Mouse (Mus musculus) stomach, postnatal 0 days (tissue): Measurements from ENCODE around the gene Acot7. TPM values are rescaled to one million over a fixed set of nuclear protein-coding genes. Genes with fewer than 3 reads are reported as not detected.

Source experiments
- ATAC-seq: fragments of 200-750 bp; cut with Nextera tagmentation; 2 replicates; pipeline ENCODE4 v1.8.0; 2017; ENCODE audit not compliant: low FRiP score, low TSS enrichment
- DNase-seq: peaks from one replicate; pipeline ENCODE4 v3.0.0-alpha.2; 2016; ENCODE audit warnings: low spot score
- H3K27ac ChIP-seq: fragments of 300-500 bp; sonication (generic); replicated peaks from 2 replicates; pipeline ENCODE4 v1.5.1; 2014; ENCODE audit warnings: mild to moderate bottlenecking, control low read depth
- H3K27me3 ChIP-seq: fragments of 300-500 bp; sonication (generic); 2 replicates; pipeline ENCODE4 v1.6.1; 2014; ENCODE audit warnings: low read length; ENCODE audit not compliant: control insufficient read depth, insufficient read depth
- H3K36me3 ChIP-seq: fragments of 300-500 bp; sonication (generic); 2 replicates; pipeline ENCODE4 v1.6.1; 2014; ENCODE audit warnings: low read length, mixed read lengths; ENCODE audit not compliant: control insufficient read depth, insufficient read depth
- H3K4me1 ChIP-seq: fragments of 300-500 bp; sonication (generic); replicated peaks from 2 replicates; pipeline ENCODE4 v1.6.1; 2014; ENCODE audit warnings: antibody characterized with exemption; ENCODE audit not compliant: control insufficient read depth, insufficient read depth
- H3K4me2 ChIP-seq: fragments of 300-500 bp; sonication (generic); replicated peaks from 2 replicates; pipeline ENCODE4 v1.6.1; 2014; ENCODE audit warnings: low read depth, mild to moderate bottlenecking, control low read depth, moderate library complexity
- H3K4me3 ChIP-seq: fragments of 300-500 bp; sonication (generic); 2 replicates; pipeline ENCODE4 v1.5.1; 2014; ENCODE audit warnings: low read depth, low read length, control low read depth
- H3K9ac ChIP-seq: fragments of 300-500 bp; sonication (generic); 2 replicates; pipeline ENCODE4 v1.6.1; 2014; ENCODE audit warnings: mild to moderate bottlenecking, low read length, control low read depth, mixed read lengths
- H3K9me3 ChIP-seq: fragments of 300-500 bp; sonication (generic); 2 replicates; pipeline ENCODE4 v1.6.1; 2016; ENCODE audit warnings: low read length; ENCODE audit not compliant: control insufficient read depth
- CTCF ChIP-seq: IDR thresholded peaks from 2 replicates; pipeline ENCODE4 v1.5.1; 2016; ENCODE audit warnings: antibody characterized with exemption, low read depth, mild to moderate bottlenecking, moderate library complexity
- EP300 ChIP-seq: optimal IDR thresholded peaks from 2 replicates; pipeline ENCODE3; 2016; ENCODE audit warnings: antibody characterized with exemption
- WGBS: fragments of 180-500 bp; shearing (Covaris S2); extraction: QIAGEN DNeasy Blood & Tissue Kit; methylation state at CpG from one replicate; pipeline ENCODE4 v1.1.7; 2014; 5-methylcytosine and 5-hydroxymethylcytosine counted together
- polyA plus RNA-seq: library from polyadenylated mRNA; unstranded; fragments of >200 nt; fragmentation: Nextera tagmentation; extraction: Ambion mirVana; gene quantifications from 2 replicates; pipeline ENCODE4 v1.2.1, GENCODE M21; 2015

The Acot7 gene
- polyA plus RNA-seq, 1 experiment from 2014 or later = 55.0 TPM

DNA sequence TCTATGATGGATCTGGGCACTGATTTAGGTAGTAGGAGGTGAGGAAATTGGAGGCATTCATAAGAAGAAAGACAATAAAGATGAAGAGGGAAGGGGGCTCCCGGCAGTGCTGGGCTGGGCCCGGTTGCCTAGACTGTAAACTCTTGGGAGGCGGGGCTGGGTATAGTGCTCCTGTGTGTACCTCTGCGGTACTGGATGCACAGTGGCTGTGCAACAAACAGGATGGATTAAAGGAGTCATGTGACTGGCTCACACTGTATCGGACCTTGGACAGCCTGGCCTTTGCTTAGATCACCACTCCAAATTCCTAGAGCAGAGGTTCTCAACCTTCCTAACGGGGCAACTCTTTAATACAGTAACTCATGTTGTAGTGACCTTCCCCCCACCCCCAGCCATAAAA lies 16.3 kb upstream of the Acot7 start:
- no peak overlapping the region for H3K4me3 ChIP-seq
- DNase-seq = no peak
- TF ChIP-seq CTCF (no peak), EP300 (no peak)
- H3K27ac ChIP-seq = no peak overlapping the region
- H3K27me3 ChIP-seq = peaks cover 11% of the 10 kb centered on the region; the same call in 1 of the 2 replicates
- no peak for ATAC-seq
- H3K4me2 ChIP-seq = no peak overlapping the region
- no peak overlapping the region for H3K9ac ChIP-seq
- 0 out of 2 replicates have a peak, but pooled peaks cover 8% of the 10 kb centered on the region for H3K4me1 ChIP-seq
- H3K36me3 ChIP-seq = no peaks in the 10 kb centered on the region
- 64% methylated on average over 6 of the region's 6 CpGs for WGBS
- no peaks in the 10 kb centered on the region for H3K9me3 ChIP-seq

- no peak for DNase-seq
- WGBS = 63% methylated on average over 2 of the region's 2 CpGs
Observed at GRCm38 (mm10) chr4:152162748-152163147, 15.2 kb upstream of the Acot7 start.

DNA sequence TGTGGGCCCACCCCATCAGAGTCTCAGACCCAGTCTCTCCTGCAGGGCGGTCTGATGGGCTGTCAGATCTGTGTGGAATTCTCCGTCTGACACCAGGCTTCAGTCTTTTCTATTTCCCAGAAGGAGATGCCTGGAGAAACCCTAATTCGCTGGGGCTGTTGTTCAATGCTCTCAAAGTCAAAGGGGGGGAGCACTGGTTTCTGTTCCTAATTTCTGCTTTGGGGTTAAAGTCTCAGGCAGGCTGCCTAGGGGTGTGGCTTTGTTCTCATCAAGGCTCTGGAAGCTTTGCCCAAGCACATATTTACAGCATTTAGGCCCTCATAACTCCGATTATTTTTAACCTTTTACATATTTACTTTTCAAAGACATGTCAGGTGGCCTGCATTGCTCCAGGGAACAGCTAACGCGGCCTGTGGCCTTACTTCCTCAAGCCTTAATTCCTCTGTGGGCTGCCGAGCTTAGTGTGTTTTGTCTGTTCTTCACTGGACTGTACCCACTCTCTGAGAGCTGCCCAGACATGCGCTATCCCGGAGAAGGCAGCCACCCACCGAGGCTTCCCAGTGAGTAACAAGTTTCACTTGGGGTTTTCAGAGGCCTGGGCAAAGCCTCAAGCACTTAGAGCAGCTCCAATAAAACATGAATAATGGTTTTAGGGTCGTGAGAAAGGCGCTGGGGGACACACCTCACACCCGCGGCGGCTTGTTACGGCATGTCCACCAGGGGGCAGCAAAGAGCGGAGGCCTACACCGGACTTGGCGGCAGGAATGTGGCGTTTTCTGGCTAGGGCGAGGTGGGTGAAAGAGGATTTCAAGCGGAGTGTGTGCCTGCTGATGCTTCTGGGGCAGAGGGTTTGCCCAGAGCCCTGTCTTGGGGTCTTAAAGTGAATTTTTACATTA lies 12.7 kb upstream of the Acot7 start:
- TF ChIP-seq EP300 (no peak), CTCF (peak; percentile 96)
- H3K36me3 ChIP-seq = no peaks in the 10 kb centered on the region
- H3K4me1 ChIP-seq = no peaks in the 10 kb centered on the region
- ATAC-seq = no peak; the same call in 1 of the 2 replicates
- no peaks in the 10 kb centered on the region for H3K9me3 ChIP-seq
- no peak overlapping the region; the same call in 1 of the 2 replicates for H3K4me2 ChIP-seq
- peak; percentile 76 for DNase-seq
- H3K27me3 ChIP-seq = peaks cover 2% of the 10 kb centered on the region; the same call in 1 of the 2 replicates
- no peak overlapping the region for H3K4me3 ChIP-seq
- peak overlapping the region; percentile 65 for H3K27ac ChIP-seq
- 14% methylated on average over 22 of the region's 22 CpGs for WGBS
- H3K9ac ChIP-seq = no peak overlapping the region

More at GRCm38 (mm10) chr4:152162748-152163147, 15.2 kb upstream of the Acot7 start:
- Histone ChIP-seq H3K4me3 (no peak overlapping the region), H3K27me3 (peaks cover 11% of the 10 kb centered on the region; the same call in 1 of the 2 replicates), H3K4me2 (no peak overlapping the region), H3K27ac (no peak overlapping the region; the same call in 1 of the 2 replicates), H3K36me3 (no peaks in the 10 kb centered on the region), H3K4me1 (0 out of 2 replicates have a peak, but pooled peaks cover 8% of the 10 kb centered on the region), H3K9me3 (no peaks in the 10 kb centered on the region), H3K9ac (no peak overlapping the region)
- ATAC-seq = no peak
- TF ChIP-seq EP300 = no peak
- no peak for TF ChIP-seq CTCF

DNA sequence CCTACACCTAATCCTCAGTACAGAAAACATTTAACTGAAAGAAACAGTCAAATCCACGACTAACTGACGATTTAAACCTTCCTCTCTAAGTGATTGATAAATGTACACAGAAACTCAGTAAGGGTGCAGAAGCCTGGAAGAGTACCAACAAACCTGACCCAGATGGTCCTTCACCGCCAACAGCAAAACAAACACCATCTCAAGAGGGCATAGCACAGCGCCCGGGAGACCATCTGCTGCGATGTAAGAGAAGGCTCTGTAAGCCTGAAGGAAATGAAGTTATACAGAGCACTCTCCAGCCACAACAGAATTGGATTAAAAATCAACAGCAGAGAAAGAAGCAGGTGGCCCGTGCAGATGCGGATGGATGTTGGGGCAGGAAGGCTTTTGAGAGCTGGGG lies 9.9 kb upstream of the Acot7 start:
- no peak overlapping the region for H3K27ac ChIP-seq
- no peak overlapping the region for H3K9ac ChIP-seq
- 33% methylated on average over 8 of the region's 8 CpGs for WGBS
- H3K27me3 ChIP-seq = no peaks in the 10 kb centered on the region
- no peak for TF ChIP-seq EP300
- TF ChIP-seq CTCF = no peak
- DNase-seq (no peak), ATAC-seq (no peak)
- H3K4me2 ChIP-seq = no peak overlapping the region
- H3K4me1 ChIP-seq = no peaks in the 10 kb centered on the region
- H3K4me3 ChIP-seq = no peak overlapping the region
- H3K9me3 ChIP-seq = no peaks in the 10 kb centered on the region
- H3K36me3 ChIP-seq = no peaks in the 10 kb centered on the region

- no peak for DNase-seq
- no peak for ATAC-seq
- 73% methylated on average over 7 of the region's 7 CpGs for WGBS
- H3K27me3 ChIP-seq = no peaks in the 10 kb centered on the region
- no peaks in the 10 kb centered on the region for H3K9me3 ChIP-seq
- H3K27ac ChIP-seq = no peak overlapping the region
- no peak for TF ChIP-seq EP300
- no peak for TF ChIP-seq CTCF
- no peak overlapping the region for H3K4me2 ChIP-seq
- no peaks in the 10 kb centered on the region for H3K4me1 ChIP-seq
- no peak overlapping the region for H3K9ac ChIP-seq
- H3K4me3 ChIP-seq = no peak overlapping the region
- H3K36me3 ChIP-seq = no peaks in the 10 kb centered on the region
Observed at GRCm38 (mm10) chr4:152169103-152169502, 8.8 kb upstream of the Acot7 start.

DNA sequence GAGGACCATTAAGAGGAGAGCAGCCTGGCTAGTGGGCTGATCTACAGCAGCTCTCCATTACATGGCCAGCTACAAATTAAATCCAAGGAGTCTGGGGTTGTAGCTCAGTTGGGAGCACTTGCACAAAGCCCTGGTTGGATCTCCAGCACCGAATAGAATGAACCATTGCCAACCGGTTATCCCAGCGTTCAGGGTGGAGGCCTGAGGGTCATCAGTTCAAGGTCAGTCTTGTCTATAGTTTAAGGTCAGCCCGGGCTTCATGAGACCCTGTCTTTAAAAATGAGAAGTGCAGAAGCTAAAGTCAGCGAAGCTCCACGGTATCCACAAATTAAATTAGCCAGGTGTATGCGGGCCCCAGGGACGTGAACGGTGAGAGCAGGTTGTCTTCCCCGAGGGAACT lies 7.6 kb upstream of the Acot7 start:
- Histone ChIP-seq H3K9me3 (no peaks in the 10 kb centered on the region), H3K27me3 (no peaks in the 10 kb centered on the region), H3K9ac (no peak overlapping the region), H3K36me3 (no peaks in the 10 kb centered on the region), H3K27ac (no peak overlapping the region), H3K4me1 (no peaks in the 10 kb centered on the region), H3K4me2 (no peak overlapping the region), H3K4me3 (no peak overlapping the region)
- ATAC-seq (no peak), DNase-seq (no peak)
- WGBS = 78% methylated on average over 10 of the region's 10 CpGs
- no peak for TF ChIP-seq CTCF
- TF ChIP-seq EP300 = no peak
